Mouse (Mus musculus) lung, embryonic 16.5 days (tissue): ENCODE data around the gene Rbpj. TPM values are rescaled to one million over a fixed set of nuclear protein-coding genes. Genes with fewer than 3 reads are reported as not detected.

Experiments used
- ATAC-seq: fragments of 200-750 bp; cut with Nextera tagmentation; 2 replicates; pipeline ENCODE4 v1.8.0; 2017; ENCODE audit warnings: low read depth, mild to moderate bottlenecking, moderate library complexity
- H3K27ac ChIP-seq: fragments of 300-500 bp; sonication (generic); 2 replicates; pipeline ENCODE4 v1.5.1; 2014; ENCODE audit warnings: mild to moderate bottlenecking, control low read depth, low read length
- H3K27me3 ChIP-seq: fragments of 300-500 bp; sonication (generic); 2 replicates; pipeline ENCODE4 v1.6.1; 2014; ENCODE audit warnings: low read depth, low read length, mixed read lengths; ENCODE audit not compliant: control insufficient read depth, insufficient read depth
- H3K36me3 ChIP-seq: fragments of 300-500 bp; sonication (generic); 2 replicates; pipeline ENCODE4 v1.6.1; 2014; ENCODE audit warnings: low read length; ENCODE audit not compliant: control insufficient read depth, insufficient read depth
- H3K4me1 ChIP-seq: fragments of 300-500 bp; sonication (generic); replicated peaks from 2 replicates; pipeline ENCODE4 v1.6.1; 2014; ENCODE audit warnings: low read length, mixed read lengths; ENCODE audit not compliant: control insufficient read depth, insufficient read depth
- H3K4me2 ChIP-seq: fragments of 300-500 bp; sonication (generic); 2 replicates; pipeline ENCODE4 v1.6.1; 2014; ENCODE audit warnings: low read depth, low read length, control low read depth
- H3K4me3 ChIP-seq: fragments of 300-500 bp; sonication (generic); 2 replicates; pipeline ENCODE4 v1.5.1; 2014; ENCODE audit warnings: mild to moderate bottlenecking, low read length, control low read depth
- H3K9ac ChIP-seq: fragments of 300-500 bp; sonication (generic); 2 replicates; pipeline ENCODE4 v1.6.1; 2014; ENCODE audit warnings: low read length, control low read depth
- H3K9me3 ChIP-seq: fragments of 300-500 bp; sonication (generic); 2 replicates; pipeline ENCODE4 v1.6.1; 2016; ENCODE audit warnings: low read length; ENCODE audit not compliant: control insufficient read depth
- WGBS: fragments of 180-500 bp; shearing (Covaris S2); extraction: QIAGEN DNeasy Blood & Tissue Kit; methylation state at CpG from one replicate; pipeline ENCODE4 v1.1.7; 2014; 5-methylcytosine and 5-hydroxymethylcytosine counted together
- polyA plus RNA-seq: library from polyadenylated mRNA; unstranded; fragments of >200 nt; fragmentation: Nextera tagmentation; extraction: Ambion mirVana; gene quantifications from 2 replicates; pipeline ENCODE4 v1.2.1, GENCODE M21; 2015

Rbpj gene
- polyA plus RNA-seq, 1 experiment from 2014 or later = 42.4 TPM

- no peaks in the 10 kb centered on the region for H3K36me3 ChIP-seq
- WGBS = 57% methylated on average over 16 of the region's 16 CpGs
- no peak overlapping the region for H3K4me2 ChIP-seq
- no peak overlapping the region for H3K4me3 ChIP-seq
- no peaks in the 10 kb centered on the region for H3K27me3 ChIP-seq
- ATAC-seq = peak; percentile 60
- no peaks in the 10 kb centered on the region for H3K9me3 ChIP-seq
- peaks cover 35% of the 10 kb centered on the region for H3K4me1 ChIP-seq
- no peak overlapping the region for H3K9ac ChIP-seq
- peak overlapping the region; percentile 52 for H3K27ac ChIP-seq
These were observed 726 bp downstream of the Rbpj start for GRCm38 (mm10) chr5:53466422-53467333.

- WGBS = 84% methylated on average over 9 of the region's 9 CpGs
- Histone ChIP-seq H3K4me1 (peaks cover 35% of the 10 kb centered on the region), H3K9me3 (no peaks in the 10 kb centered on the region), H3K27ac (no peak overlapping the region), H3K4me3 (no peak overlapping the region), H3K27me3 (no peaks in the 10 kb centered on the region), H3K4me2 (no peak overlapping the region), H3K36me3 (no peaks in the 10 kb centered on the region), H3K9ac (no peak overlapping the region)
- ATAC-seq = no peak
These were observed 1.6 kb downstream of the Rbpj start for GRCm38 (mm10) chr5:53467602-53468001.

DNA sequence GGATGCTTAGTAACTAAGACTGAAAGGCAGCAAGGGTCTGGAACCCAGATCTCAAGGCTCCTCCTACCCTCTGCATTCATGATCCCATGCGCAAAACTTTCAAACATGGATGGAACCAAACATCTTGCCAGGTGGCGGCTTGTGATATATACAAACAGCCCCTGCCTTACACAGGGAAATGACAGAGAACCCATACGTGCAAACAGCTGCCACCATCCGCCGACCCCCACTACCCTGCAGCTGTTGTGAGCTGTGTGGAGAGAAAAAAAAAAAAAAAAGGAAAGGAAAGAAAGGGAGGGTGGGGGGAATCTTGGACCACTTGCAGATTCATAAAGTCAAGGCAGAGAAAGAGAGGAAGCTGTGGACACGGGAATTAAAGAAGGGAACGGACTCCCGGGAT lies 2.4 kb downstream of the Rbpj start:
- ATAC-seq = no peak
- H3K4me3 ChIP-seq = no peak overlapping the region
- no peak overlapping the region for H3K27ac ChIP-seq
- WGBS = 46% methylated on average over 8 of the region's 8 CpGs
- H3K27me3 ChIP-seq = no peaks in the 10 kb centered on the region
- no peaks in the 10 kb centered on the region for H3K36me3 ChIP-seq
- H3K4me2 ChIP-seq = no peak overlapping the region
- H3K9me3 ChIP-seq = no peaks in the 10 kb centered on the region
- H3K9ac ChIP-seq = no peak overlapping the region
- H3K4me1 ChIP-seq = peaks cover 31% of the 10 kb centered on the region

GRCm38 (mm10) chr5:53469098-53469776 lies 3.3 kb downstream of the Rbpj start:
- H3K36me3 ChIP-seq = no peaks in the 10 kb centered on the region
- no peak for ATAC-seq
- no peak overlapping the region for H3K9ac ChIP-seq
- H3K4me3 ChIP-seq = no peak overlapping the region
- H3K4me2 ChIP-seq = peak overlapping the region; percentile 16
- no peaks in the 10 kb centered on the region for H3K9me3 ChIP-seq
- no peaks in the 10 kb centered on the region for H3K27me3 ChIP-seq
- WGBS = 48% methylated on average over 6 of the region's 6 CpGs
- H3K27ac ChIP-seq = peak overlapping the region; percentile 34
- H3K4me1 ChIP-seq = peaks cover 23% of the 10 kb centered on the region

- no peaks in the 10 kb centered on the region for H3K36me3 ChIP-seq
- 0 out of 2 replicates have a peak, but pooled peaks have one; percentile 18 for ATAC-seq
- H3K4me2 ChIP-seq = peak overlapping the region; percentile 16
- 46% methylated on average over 9 of the region's 9 CpGs for WGBS
- H3K27ac ChIP-seq = peak overlapping the region; percentile 2
- H3K27me3 ChIP-seq = no peaks in the 10 kb centered on the region
- H3K9ac ChIP-seq = no peak overlapping the region
- peaks cover 23% of the 10 kb centered on the region for H3K4me1 ChIP-seq
- H3K9me3 ChIP-seq = no peaks in the 10 kb centered on the region
- H3K4me3 ChIP-seq = no peak overlapping the region
These were observed 3.8 kb downstream of the Rbpj start for GRCm38 (mm10) chr5:53469777-53470131.

- H3K4me2 ChIP-seq = no peak overlapping the region; the same call in 1 of the 2 replicates
- no peaks in the 10 kb centered on the region for H3K27me3 ChIP-seq
- H3K9ac ChIP-seq = no peak overlapping the region
- 33% methylated on average over 16 of the region's 16 CpGs for WGBS
- H3K36me3 ChIP-seq = no peaks in the 10 kb centered on the region
- peaks cover 23% of the 10 kb centered on the region for H3K4me1 ChIP-seq
- peak overlapping the region; percentile 33 for H3K27ac ChIP-seq
- H3K9me3 ChIP-seq = no peaks in the 10 kb centered on the region
- no peak overlapping the region for H3K4me3 ChIP-seq
- ATAC-seq = peak; percentile 29
These were observed 4.5 kb downstream of the Rbpj start for GRCm38 (mm10) chr5:53470141-53471079.

DNA sequence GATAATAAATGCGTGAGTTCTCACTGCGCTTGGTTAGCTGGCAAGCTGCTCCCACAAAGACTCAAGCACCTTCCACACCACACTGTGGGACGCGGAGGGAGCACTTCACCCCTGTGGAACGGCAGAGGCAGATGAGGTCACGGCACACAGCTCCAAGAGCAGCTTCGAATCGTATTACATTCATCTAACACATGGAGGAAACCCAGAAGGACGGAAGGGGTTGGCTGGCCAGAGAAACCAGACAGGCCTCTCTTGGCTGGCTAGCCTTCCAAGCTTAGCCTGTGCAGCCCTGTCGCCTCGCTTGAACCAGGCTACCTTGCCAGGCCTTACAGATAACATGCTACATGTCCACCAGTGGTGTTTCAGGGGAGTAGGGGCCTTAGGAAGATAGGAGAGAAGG lies 6.5 kb downstream of the Rbpj start:
- 63% methylated on average over 11 of the region's 11 CpGs for WGBS
- Histone ChIP-seq H3K9me3 (no peaks in the 10 kb centered on the region), H3K27ac (no peak overlapping the region), H3K27me3 (no peaks in the 10 kb centered on the region), H3K4me1 (peaks cover 16% of the 10 kb centered on the region), H3K36me3 (no peaks in the 10 kb centered on the region), H3K9ac (no peak overlapping the region), H3K4me2 (no peak overlapping the region), H3K4me3 (no peak overlapping the region)
- no peak for ATAC-seq

- no peaks in the 10 kb centered on the region for H3K36me3 ChIP-seq
- H3K4me1 ChIP-seq = peaks cover 3% of the 10 kb centered on the region; the same call in 1 of the 2 replicates
- no peak overlapping the region for H3K9ac ChIP-seq
- 74% methylated on average over 6 of the region's 6 CpGs for WGBS
- no peak for ATAC-seq
- H3K9me3 ChIP-seq = no peaks in the 10 kb centered on the region
- H3K27ac ChIP-seq = no peak overlapping the region
- H3K27me3 ChIP-seq = no peaks in the 10 kb centered on the region
- no peak overlapping the region for H3K4me3 ChIP-seq
- H3K4me2 ChIP-seq = no peak overlapping the region
These were observed 13.2 kb downstream of the Rbpj start for GRCm38 (mm10) chr5:53479161-53479560.
